Mouse (Mus musculus): ENCODE measurements around the gene Ptgds. TPM values are rescaled to one million over a fixed set of nuclear protein-coding genes. Genes with fewer than 3 reads are reported as not detected.
A peak's percentile ranks its signal among the peaks of the same experiment; 100 is the strongest.

Ptgds gene
- polyA plus RNA-seq, 2 experiments, result 0.17 to 0.96 TPM

DNA sequence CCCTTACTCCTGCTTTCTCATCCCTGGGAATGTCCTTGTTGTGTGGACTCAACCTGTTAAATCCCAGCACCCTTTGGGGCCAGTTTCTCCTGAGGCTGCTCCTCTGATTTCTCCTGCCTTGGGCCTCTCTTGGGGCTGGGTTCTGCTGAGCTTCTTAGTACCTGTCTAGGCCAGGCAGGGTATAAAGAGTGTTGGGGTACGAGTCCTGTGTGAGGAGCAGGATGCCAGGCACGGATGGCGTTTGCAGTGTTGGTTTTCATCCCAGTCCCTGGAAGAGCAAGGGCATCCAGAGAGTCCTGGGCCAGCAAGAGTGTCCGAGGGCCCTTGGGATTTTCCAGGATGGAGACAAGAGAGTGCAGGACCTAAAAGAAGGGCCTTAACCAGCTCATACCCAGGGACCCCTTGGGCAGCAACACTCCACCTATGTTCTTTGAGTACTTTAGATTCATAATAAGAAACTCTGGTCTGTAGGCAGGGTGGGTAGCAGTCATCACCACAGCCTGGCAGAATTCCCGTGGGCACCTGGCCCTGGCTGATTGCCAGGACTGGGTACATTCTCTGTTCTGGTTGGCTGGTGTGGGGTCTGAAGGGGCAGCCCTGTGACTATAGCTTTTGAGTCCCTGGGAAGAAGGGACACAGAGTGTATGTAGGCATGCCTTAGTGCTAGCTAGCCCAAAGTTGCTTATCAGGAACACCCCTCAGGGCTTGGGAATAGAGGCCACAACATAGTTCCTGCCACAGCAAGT lies 40.2 kb downstream of the Ptgds start:
- 71% methylated on average over 5 of the region's 5 CpGs for WGBS (ENCODE audit: insufficient replicate concordance)
- ATAC-seq (ENCODE audit: insufficient read depth) (no peak), DNase-seq (ENCODE audit: low read depth in 3 of 3, low spot score in 3 of 3) (no peak)
- TF ChIP-seq EP300 (IDR thresholded peaks at IDR 0.05; ENCODE audit: low read depth) (no peak), CTCF (IDR thresholded peaks at IDR 0.05; ENCODE audit: low read depth) (no peak)
- no peaks in the 10 kb centered on the region for H3K4me1 ChIP-seq (replicated peaks; ENCODE audit: control insufficient read depth in 2 of 2, insufficient read depth in 2 of 2, low read length in 1 of 2)
- peak overlapping the region; percentile 93 for H3K4me2 ChIP-seq (ENCODE audit: low read depth)
- H3K9me3 ChIP-seq (ENCODE audit: control insufficient read depth, low read length), result no peaks in the 10 kb centered on the region
- H3K27ac ChIP-seq, result no peak overlapping the region
- H3K4me3 ChIP-seq (ENCODE audit: insufficient read depth in 1 of 2, low read depth in 2 of 2, low read length in 2 of 2), result no peak overlapping the region
- no peak overlapping the region for H3K9ac ChIP-seq (replicated peaks)
- peaks cover 7% of the 10 kb centered on the region for H3K27me3 ChIP-seq (ENCODE audit: control insufficient read depth, insufficient read depth, low read length)
- H3K36me3 ChIP-seq (replicated peaks; ENCODE audit: control insufficient read depth, insufficient read depth, low read depth), result no peaks in the 10 kb centered on the region

DNA sequence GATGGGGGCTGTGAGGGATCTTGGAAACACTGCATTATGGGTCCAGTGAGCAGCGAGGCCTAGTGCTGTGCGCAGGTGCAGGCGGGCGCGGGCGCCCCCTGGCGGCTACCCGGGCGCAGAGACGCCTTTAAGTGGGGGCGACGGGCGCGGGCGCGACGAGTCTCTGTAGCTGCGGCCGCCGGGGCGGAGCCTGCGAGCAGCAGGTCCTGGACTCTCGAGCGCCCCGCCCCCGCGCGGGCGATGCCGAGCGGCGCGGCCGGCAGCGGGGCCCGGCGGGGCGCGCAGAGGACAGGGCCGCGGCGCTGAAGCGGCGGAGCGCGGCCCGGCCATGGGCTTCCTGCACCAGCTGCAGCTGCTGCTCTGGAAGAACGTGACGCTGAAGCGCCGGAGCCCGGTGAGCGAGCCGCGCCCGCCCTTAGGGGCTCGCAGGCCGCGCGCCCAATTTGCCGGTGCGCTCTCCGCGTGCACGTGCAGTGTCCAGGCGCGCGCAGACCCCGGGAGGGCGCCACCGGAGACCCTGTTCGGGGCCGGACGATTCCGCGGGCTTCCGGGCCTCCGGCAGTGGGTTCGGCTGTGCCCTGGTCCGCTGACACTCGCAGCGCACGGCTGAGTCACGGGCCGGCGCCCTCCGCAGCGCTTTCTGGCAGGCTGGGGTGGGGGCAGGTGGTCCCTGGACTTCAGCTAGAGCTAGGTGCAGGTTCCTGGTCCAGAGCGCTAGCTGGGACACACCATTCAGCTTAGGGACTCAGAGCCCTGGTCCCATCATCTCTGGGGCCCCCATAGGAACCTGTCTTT lies 41.2 kb downstream of the Ptgds start, which contains the start of gene Abca2:
Gene Abca2, plus strand, starts transcription at position 262 of the 795 bp plus-strand sequence.
- H3K4me2 ChIP-seq (ENCODE audit: low read depth), result peak within 1 kb of the TSS; percentile 93
- no peak within 1 kb of the TSS for H3K27ac ChIP-seq
- H3K36me3 ChIP-seq (replicated peaks; ENCODE audit: control insufficient read depth, insufficient read depth, low read depth), result no peaks in the 10 kb centered on the region
- WGBS (ENCODE audit: insufficient replicate concordance), result under 1% methylated on average over 88 of the region's 89 CpGs
- H3K4me1 ChIP-seq (replicated peaks; ENCODE audit: control insufficient read depth in 2 of 2, insufficient read depth in 2 of 2, low read length in 1 of 2), result no peaks in the 10 kb centered on the region
- no peaks in the 10 kb centered on the region for H3K9me3 ChIP-seq (ENCODE audit: control insufficient read depth, low read length)
- H3K27me3 ChIP-seq (ENCODE audit: control insufficient read depth, insufficient read depth, low read length), result peaks cover 7% of the 10 kb centered on the region
- peak; percentile 87 for TF ChIP-seq CTCF (IDR thresholded peaks at IDR 0.05; ENCODE audit: low read depth)
- TF ChIP-seq EP300 (IDR thresholded peaks at IDR 0.05; ENCODE audit: low read depth), result no peak
- DNase-seq (ENCODE audit: low read depth in 3 of 3, low spot score in 3 of 3), result peak; percentile 75 to 80 (median 77)
- peak within 1 kb of the TSS; percentile 44 for H3K9ac ChIP-seq (replicated peaks)
- peak within 1 kb of the TSS; percentile 58 to 68 for H3K4me3 ChIP-seq (ENCODE audit: insufficient read depth in 1 of 2, low read depth in 2 of 2, low read length in 2 of 2)
- ATAC-seq (ENCODE audit: insufficient read depth), result peak; percentile 85

- Histone ChIP-seq H3K4me1 (replicated peaks; ENCODE audit: control insufficient read depth in 2 of 2, insufficient read depth in 2 of 2, low read length in 1 of 2) (no peaks in the 10 kb centered on the region), H3K9ac (replicated peaks) (no peak overlapping the region), H3K27me3 (ENCODE audit: control insufficient read depth, insufficient read depth, low read length) (peaks cover 7% of the 10 kb centered on the region), H3K9me3 (ENCODE audit: control insufficient read depth, low read length) (no peaks in the 10 kb centered on the region), H3K4me3 (ENCODE audit: insufficient read depth in 1 of 2, low read depth in 2 of 2, low read length in 2 of 2) (no peak overlapping the region), H3K27ac (no peak overlapping the region), H3K36me3 (replicated peaks; ENCODE audit: control insufficient read depth, insufficient read depth, low read depth) (no peaks in the 10 kb centered on the region), H3K4me2 (ENCODE audit: low read depth) (no peak overlapping the region)
- no peak for TF ChIP-seq CTCF (IDR thresholded peaks at IDR 0.05; ENCODE audit: low read depth)
- TF ChIP-seq EP300 (IDR thresholded peaks at IDR 0.05; ENCODE audit: low read depth), result no peak
- DNase-seq (ENCODE audit: low read depth in 3 of 3, low spot score in 3 of 3), result no peak
- WGBS (ENCODE audit: insufficient replicate concordance), result 77% methylated on average over 5 of the region's 5 CpGs
- ATAC-seq (ENCODE audit: insufficient read depth), result no peak
Measured at GRCm38 (mm10) chr2:25427256-25427655, 42.6 kb downstream of the Ptgds start.

DNA sequence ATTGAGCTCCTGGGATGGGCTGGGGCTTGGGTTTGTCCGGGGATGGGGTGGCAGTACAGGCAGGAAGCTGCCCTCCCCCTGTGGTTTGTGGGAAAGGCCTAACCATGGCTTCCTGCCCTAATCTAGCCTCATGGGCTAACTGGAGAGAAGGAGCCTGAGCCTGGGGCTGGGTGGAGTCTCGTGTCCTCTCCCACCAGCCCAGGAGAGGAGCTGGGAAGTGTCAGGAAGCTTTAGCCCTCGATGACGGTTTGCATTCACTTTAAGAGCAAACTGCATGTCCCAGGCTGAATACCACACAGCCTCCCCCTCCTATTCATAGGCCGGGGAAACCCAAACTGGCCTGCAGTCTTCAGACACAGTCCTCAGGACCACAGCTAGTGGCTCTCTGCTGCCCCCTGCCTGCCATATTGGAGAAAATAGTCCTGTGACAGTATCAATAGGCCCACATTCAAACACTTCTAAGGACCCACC lies 43.1 kb downstream of the Ptgds start:
- Histone ChIP-seq H3K9ac (replicated peaks) (no peak overlapping the region), H3K36me3 (replicated peaks; ENCODE audit: control insufficient read depth, insufficient read depth, low read depth) (no peaks in the 10 kb centered on the region), H3K4me1 (replicated peaks; ENCODE audit: control insufficient read depth in 2 of 2, insufficient read depth in 2 of 2, low read length in 1 of 2) (no peaks in the 10 kb centered on the region), H3K9me3 (ENCODE audit: control insufficient read depth, low read length) (no peaks in the 10 kb centered on the region), H3K4me2 (ENCODE audit: low read depth) (no peak overlapping the region), H3K27ac (no peak overlapping the region), H3K27me3 (ENCODE audit: control insufficient read depth, insufficient read depth, low read length) (peaks cover 7% of the 10 kb centered on the region), H3K4me3 (ENCODE audit: insufficient read depth in 1 of 2, low read depth in 2 of 2, low read length in 2 of 2) (no peak overlapping the region)
- TF ChIP-seq EP300 (IDR thresholded peaks at IDR 0.05; ENCODE audit: low read depth) (no peak), CTCF (IDR thresholded peaks at IDR 0.05; ENCODE audit: low read depth) (peak; percentile 95)
- WGBS (ENCODE audit: insufficient replicate concordance), result 8% methylated on average over 5 of the region's 5 CpGs
- ATAC-seq (ENCODE audit: insufficient read depth) (no peak), DNase-seq (ENCODE audit: low read depth in 3 of 3, low spot score in 3 of 3) (peak; percentile 50 to 59 (median 56))

DNA sequence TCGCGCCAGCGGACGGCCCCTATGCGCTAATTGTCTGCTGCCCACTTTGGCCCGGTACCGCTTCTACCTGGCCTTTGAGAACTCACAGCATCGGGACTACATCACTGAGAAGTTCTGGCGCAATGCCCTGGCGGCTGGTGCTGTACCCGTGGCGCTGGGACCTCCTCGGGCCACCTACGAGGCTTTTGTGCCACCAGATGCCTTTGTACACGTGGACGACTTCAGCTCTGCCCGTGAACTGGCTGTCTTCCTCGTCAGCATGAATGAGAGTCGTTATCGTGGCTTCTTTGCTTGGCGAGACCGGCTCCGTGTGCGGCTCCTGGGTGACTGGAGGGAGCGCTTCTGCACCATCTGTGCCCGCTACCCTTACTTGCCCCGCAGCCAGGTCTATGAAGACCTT lies 44.4 kb downstream of the Ptgds start:
- Histone ChIP-seq H3K27ac (no peak overlapping the region), H3K9ac (replicated peaks) (no peak overlapping the region), H3K27me3 (ENCODE audit: control insufficient read depth, insufficient read depth, low read length) (peaks cover 7% of the 10 kb centered on the region), H3K4me1 (replicated peaks; ENCODE audit: control insufficient read depth in 2 of 2, insufficient read depth in 2 of 2, low read length in 1 of 2) (no peaks in the 10 kb centered on the region), H3K9me3 (ENCODE audit: control insufficient read depth, low read length) (no peaks in the 10 kb centered on the region), H3K4me3 (ENCODE audit: insufficient read depth in 1 of 2, low read depth in 2 of 2, low read length in 2 of 2) (no peak overlapping the region), H3K4me2 (ENCODE audit: low read depth) (no peak overlapping the region), H3K36me3 (replicated peaks; ENCODE audit: control insufficient read depth, insufficient read depth, low read depth) (no peaks in the 10 kb centered on the region)
- DNase-seq (ENCODE audit: low read depth in 3 of 3, low spot score in 3 of 3) (no peak), ATAC-seq (ENCODE audit: insufficient read depth) (no peak)
- no peak for TF ChIP-seq EP300 (IDR thresholded peaks at IDR 0.05; ENCODE audit: low read depth)
- no peak for TF ChIP-seq CTCF (IDR thresholded peaks at IDR 0.05; ENCODE audit: low read depth)
- 63% methylated on average over 27 of the region's 27 CpGs for WGBS (ENCODE audit: insufficient replicate concordance)
